Mouse (Mus musculus): ENCODE measurements around the gene Scamp2. TPM values are rescaled to one million over a fixed set of nuclear protein-coding genes. Genes with fewer than 3 reads are reported as not detected.

Scamp2 gene
- polyA plus RNA-seq, 1 experiment from 2014 or later, result 56.0 TPM

- ATAC-seq, result no peak
- no peak overlapping the region for H3K4me2 ChIP-seq (ENCODE audit: low read length)
- WGBS, result 86% methylated on average over 2 of the region's 2 CpGs
These were observed 35.2 kb upstream of the Scamp2 start for GRCm38 (mm10) chr9:57525516-57525915.

GRCm38 (mm10) chr9:57526435-57526834 is 34.3 kb upstream of the Scamp2 start:
- Histone ChIP-seq H3K9ac (replicated peaks; ENCODE audit: low read depth, low read length) (no peak overlapping the region), H3K4me3 (replicated peaks; ENCODE audit: low read length) (no peak overlapping the region), H3K27me3 (replicated peaks; ENCODE audit: control insufficient read depth, insufficient read depth, low read length) (no peaks in the 10 kb centered on the region), H3K27ac (ENCODE audit: low read length) (no peak overlapping the region), H3K4me1 (replicated peaks; ENCODE audit: control insufficient read depth, insufficient read depth, low read length) (peaks cover 24% of the 10 kb centered on the region), H3K9me3 (ENCODE audit: control insufficient read depth, low read length) (no peaks in the 10 kb centered on the region), H3K4me2 (ENCODE audit: low read length) (no peak overlapping the region), H3K36me3 (ENCODE audit: control insufficient read depth, insufficient read depth) (peaks cover 8% of the 10 kb centered on the region; the same call in 1 of the 2 replicates)
- no peak for ATAC-seq

More at GRCm38 (mm10) chr9:57525516-57525915, 35.2 kb upstream of the Scamp2 start:
- Histone ChIP-seq H3K27ac (ENCODE audit: low read length) (no peak overlapping the region), H3K36me3 (ENCODE audit: control insufficient read depth, insufficient read depth) (peaks cover 4% of the 10 kb centered on the region; the same call in 1 of the 2 replicates), H3K9me3 (ENCODE audit: control insufficient read depth, low read length) (no peaks in the 10 kb centered on the region), H3K9ac (replicated peaks; ENCODE audit: low read depth, low read length) (no peak overlapping the region), H3K4me1 (replicated peaks; ENCODE audit: control insufficient read depth, insufficient read depth, low read length) (peaks cover 25% of the 10 kb centered on the region), H3K27me3 (replicated peaks; ENCODE audit: control insufficient read depth, insufficient read depth, low read length) (no peaks in the 10 kb centered on the region), H3K4me3 (replicated peaks; ENCODE audit: low read length) (no peak overlapping the region)

DNA sequence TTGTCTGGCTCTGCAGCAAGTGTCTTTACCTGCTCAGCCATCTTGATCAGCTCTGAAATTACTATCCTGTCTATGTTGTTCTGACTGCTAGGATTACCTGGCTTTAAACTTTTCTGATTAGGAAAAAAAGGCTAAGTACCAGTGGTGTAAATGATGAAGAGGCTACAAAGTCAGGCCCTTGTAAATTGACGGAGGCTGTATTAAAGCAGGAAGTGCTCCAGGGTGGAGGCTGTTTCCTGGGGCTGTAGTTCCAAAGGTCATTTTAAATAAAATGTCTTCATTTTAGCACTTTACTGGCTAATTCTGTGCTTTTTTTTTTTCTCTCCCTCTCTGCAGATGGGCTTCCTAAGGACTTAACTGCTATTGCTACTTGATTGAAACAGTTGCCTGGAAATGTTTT is 28.8 kb upstream of the Scamp2 start:
- no peak for ATAC-seq
- Histone ChIP-seq H3K9me3 (ENCODE audit: control insufficient read depth, low read length) (no peaks in the 10 kb centered on the region), H3K27ac (ENCODE audit: low read length) (no peak overlapping the region), H3K27me3 (replicated peaks; ENCODE audit: control insufficient read depth, insufficient read depth, low read length) (no peaks in the 10 kb centered on the region), H3K9ac (replicated peaks; ENCODE audit: low read depth, low read length) (no peak overlapping the region), H3K4me1 (replicated peaks; ENCODE audit: control insufficient read depth, insufficient read depth, low read length) (peaks cover 7% of the 10 kb centered on the region), H3K36me3 (ENCODE audit: control insufficient read depth, insufficient read depth) (peaks cover 21% of the 10 kb centered on the region), H3K4me3 (replicated peaks; ENCODE audit: low read length) (no peak overlapping the region), H3K4me2 (ENCODE audit: low read length) (no peak overlapping the region)
- 96% methylated on average over 1 of the region's 1 CpGs for WGBS

DNA sequence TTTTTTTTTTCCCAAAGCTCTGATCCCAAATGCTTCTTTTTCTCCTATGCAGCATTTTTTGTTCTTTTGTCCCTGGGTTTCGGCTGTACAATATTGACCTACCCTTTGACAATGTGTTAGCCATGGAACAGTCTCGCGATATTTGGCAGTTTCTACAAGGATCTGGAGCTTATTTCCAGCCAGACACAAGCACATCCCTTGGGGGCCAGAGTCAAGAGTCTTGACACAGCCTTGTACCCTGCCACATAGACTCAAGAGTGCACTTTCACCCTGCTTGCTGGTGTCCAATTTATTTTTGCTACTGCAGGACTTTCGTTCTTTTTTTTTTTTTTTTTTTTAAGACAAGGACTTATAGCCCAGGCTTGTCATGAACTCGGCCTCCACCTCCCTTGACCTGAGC is 24.4 kb upstream of the Scamp2 start:
- H3K36me3 ChIP-seq (ENCODE audit: control insufficient read depth, insufficient read depth), result peaks cover 20% of the 10 kb centered on the region
- H3K4me3 ChIP-seq (replicated peaks; ENCODE audit: low read length), result no peak overlapping the region
- H3K4me2 ChIP-seq (ENCODE audit: low read length), result peak overlapping the region; percentile 84
- H3K9me3 ChIP-seq (ENCODE audit: control insufficient read depth, low read length), result no peaks in the 10 kb centered on the region
- no peaks in the 10 kb centered on the region for H3K27me3 ChIP-seq (replicated peaks; ENCODE audit: control insufficient read depth, insufficient read depth, low read length)
- peaks cover 20% of the 10 kb centered on the region for H3K4me1 ChIP-seq (replicated peaks; ENCODE audit: control insufficient read depth, insufficient read depth, low read length)
- H3K9ac ChIP-seq (replicated peaks; ENCODE audit: low read depth, low read length), result no peak overlapping the region
- no peak overlapping the region for H3K27ac ChIP-seq (ENCODE audit: low read length)
- ATAC-seq, result no peak
- 88% methylated on average over 5 of the region's 5 CpGs for WGBS

DNA sequence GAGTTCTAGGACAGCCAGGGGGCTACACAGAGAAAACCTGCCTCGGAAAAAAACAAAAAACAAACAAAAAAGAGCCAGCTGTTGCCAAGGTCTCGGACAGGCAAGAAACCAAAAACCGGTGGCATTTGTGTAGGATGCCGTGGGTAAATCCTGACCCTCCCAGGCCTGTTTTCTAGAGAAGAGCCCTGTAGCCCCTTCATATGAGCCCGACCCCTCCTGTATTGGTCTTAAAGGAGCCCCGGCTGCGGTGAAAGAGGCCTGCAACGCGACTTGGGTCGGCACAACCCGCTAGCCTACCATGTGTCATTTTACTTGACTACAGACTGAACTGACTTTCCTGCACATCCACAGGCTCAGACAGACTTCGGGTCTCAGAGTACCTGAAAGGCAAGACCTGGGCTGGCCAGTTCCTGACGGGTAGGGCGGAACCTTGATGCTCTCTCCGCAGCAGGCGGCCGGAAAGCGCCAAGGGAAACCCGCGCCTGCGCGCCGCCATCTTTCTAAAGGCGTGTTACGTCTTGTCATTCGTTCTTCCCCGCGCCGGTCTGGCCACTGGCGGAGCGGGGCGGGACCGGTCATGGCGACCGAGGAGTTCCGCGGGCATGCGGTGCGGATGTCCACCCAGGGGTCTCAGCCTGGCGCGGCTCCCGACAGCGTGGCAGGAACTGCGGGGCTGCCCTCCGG is 23.6 kb upstream of the Scamp2 start, which contains the start of gene Fam219b:
Gene Fam219b, plus strand, starts transcription at position 485 of the 684 bp plus-strand sequence.
- peak within 1 kb of the TSS; percentile 78 for H3K4me3 ChIP-seq (replicated peaks; ENCODE audit: low read length)
- WGBS, result under 1% methylated on average over 45 of the region's 45 CpGs
- H3K27me3 ChIP-seq (replicated peaks; ENCODE audit: control insufficient read depth, insufficient read depth, low read length), result no peaks in the 10 kb centered on the region
- H3K4me2 ChIP-seq (ENCODE audit: low read length), result peak within 1 kb of the TSS; percentile 84
- H3K27ac ChIP-seq (ENCODE audit: low read length), result peak within 1 kb of the TSS; percentile 87
- peaks cover 17% of the 10 kb centered on the region for H3K36me3 ChIP-seq (ENCODE audit: control insufficient read depth, insufficient read depth)
- peak within 1 kb of the TSS; percentile 92 for H3K9ac ChIP-seq (replicated peaks; ENCODE audit: low read depth, low read length)
- H3K9me3 ChIP-seq (ENCODE audit: control insufficient read depth, low read length), result no peaks in the 10 kb centered on the region
- ATAC-seq, result peak; percentile 89
- H3K4me1 ChIP-seq (replicated peaks; ENCODE audit: control insufficient read depth, insufficient read depth, low read length), result peaks cover 20% of the 10 kb centered on the region

- peak; percentile 72 for ATAC-seq
- H3K36me3 ChIP-seq (ENCODE audit: control insufficient read depth, insufficient read depth), result peaks cover 13% of the 10 kb centered on the region
- WGBS, result 0% methylated on average over 24 of the region's 24 CpGs
These were observed 23.0 kb upstream of the Scamp2 start for GRCm38 (mm10) chr9:57537728-57538181.

DNA sequence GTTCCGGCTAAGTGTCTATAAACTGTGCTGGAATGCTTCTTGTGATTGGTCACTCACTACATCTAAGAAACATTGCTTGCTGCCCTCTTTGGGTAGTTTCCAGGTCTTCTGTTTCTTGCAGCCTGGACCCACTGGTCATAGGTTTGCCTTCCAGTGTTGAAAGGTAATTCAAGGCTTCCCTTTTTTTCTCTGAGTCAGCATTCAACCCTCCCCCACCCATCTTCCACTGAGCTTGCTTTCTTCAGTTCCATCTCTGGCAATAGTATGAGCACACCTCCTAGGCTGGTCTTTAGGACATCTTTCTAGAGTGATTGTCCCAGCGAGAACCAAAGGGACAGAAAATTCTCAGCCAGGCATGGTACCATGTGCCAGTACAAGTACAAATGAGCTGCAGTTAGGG is 21.2 kb upstream of the Scamp2 start:
- Histone ChIP-seq H3K4me3 (replicated peaks; ENCODE audit: low read length) (no peak overlapping the region), H3K27me3 (replicated peaks; ENCODE audit: control insufficient read depth, insufficient read depth, low read length) (no peaks in the 10 kb centered on the region), H3K9me3 (ENCODE audit: control insufficient read depth, low read length) (no peaks in the 10 kb centered on the region), H3K36me3 (ENCODE audit: control insufficient read depth, insufficient read depth) (peaks cover 12% of the 10 kb centered on the region), H3K27ac (ENCODE audit: low read length) (no peak overlapping the region), H3K4me2 (ENCODE audit: low read length) (no peak overlapping the region), H3K4me1 (replicated peaks; ENCODE audit: control insufficient read depth, insufficient read depth, low read length) (peaks cover 20% of the 10 kb centered on the region), H3K9ac (replicated peaks; ENCODE audit: low read depth, low read length) (no peak overlapping the region)
- WGBS, result 96% methylated on average over 2 of the region's 2 CpGs
- ATAC-seq, result no peak

More at GRCm38 (mm10) chr9:57537728-57538181, 23.0 kb upstream of the Scamp2 start:
- Histone ChIP-seq H3K9me3 (ENCODE audit: control insufficient read depth, low read length) (no peaks in the 10 kb centered on the region), H3K4me1 (replicated peaks; ENCODE audit: control insufficient read depth, insufficient read depth, low read length) (peaks cover 20% of the 10 kb centered on the region), H3K27ac (ENCODE audit: low read length) (peak overlapping the region; percentile 87), H3K4me2 (ENCODE audit: low read length) (peak overlapping the region; percentile 84), H3K9ac (replicated peaks; ENCODE audit: low read depth, low read length) (peak overlapping the region; percentile 92), H3K4me3 (replicated peaks; ENCODE audit: low read length) (peak overlapping the region; percentile 78), H3K27me3 (replicated peaks; ENCODE audit: control insufficient read depth, insufficient read depth, low read length) (no peaks in the 10 kb centered on the region)

- no peak overlapping the region for H3K9ac ChIP-seq (replicated peaks; ENCODE audit: low read depth, low read length)
- no peak overlapping the region for H3K4me2 ChIP-seq (ENCODE audit: low read length)
- H3K4me1 ChIP-seq (replicated peaks; ENCODE audit: control insufficient read depth, insufficient read depth, low read length), result peaks cover 19% of the 10 kb centered on the region
- H3K27me3 ChIP-seq (replicated peaks; ENCODE audit: control insufficient read depth, insufficient read depth, low read length), result no peaks in the 10 kb centered on the region
- H3K9me3 ChIP-seq (ENCODE audit: control insufficient read depth, low read length), result no peaks in the 10 kb centered on the region
- H3K4me3 ChIP-seq (replicated peaks; ENCODE audit: low read length), result no peak overlapping the region
- ATAC-seq, result no peak
- H3K36me3 ChIP-seq (ENCODE audit: control insufficient read depth, insufficient read depth), result peaks cover 16% of the 10 kb centered on the region
- WGBS, result 5% methylated on average over 1 of the region's 1 CpGs
- H3K27ac ChIP-seq (ENCODE audit: low read length), result no peak overlapping the region
These were observed 19.4 kb upstream of the Scamp2 start for GRCm38 (mm10) chr9:57541312-57541711.

DNA sequence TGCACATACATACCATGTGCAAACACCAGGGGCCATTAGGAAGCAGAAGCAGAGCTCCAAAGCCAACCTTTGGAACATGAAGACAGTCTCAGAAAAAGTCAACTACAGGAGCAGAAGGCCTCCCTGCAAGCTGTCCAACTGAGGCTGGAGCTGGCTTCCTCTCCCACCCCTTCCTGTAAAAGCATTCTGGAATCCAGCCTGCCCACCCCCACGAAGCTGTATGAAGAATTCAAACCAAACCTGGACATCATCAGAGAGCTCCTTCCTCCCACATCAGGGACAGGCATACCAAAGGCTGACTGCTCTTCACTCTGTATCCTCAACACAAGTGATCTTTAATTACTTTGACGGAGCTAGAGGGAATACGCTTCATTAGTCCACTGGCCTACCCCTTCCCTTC is 16.8 kb upstream of the Scamp2 start:
- Histone ChIP-seq H3K4me1 (replicated peaks; ENCODE audit: control insufficient read depth, insufficient read depth, low read length) (peaks cover 9% of the 10 kb centered on the region), H3K27ac (ENCODE audit: low read length) (no peak overlapping the region), H3K9ac (replicated peaks; ENCODE audit: low read depth, low read length) (no peak overlapping the region), H3K4me2 (ENCODE audit: low read length) (no peak overlapping the region), H3K27me3 (replicated peaks; ENCODE audit: control insufficient read depth, insufficient read depth, low read length) (no peaks in the 10 kb centered on the region), H3K9me3 (ENCODE audit: control insufficient read depth, low read length) (no peaks in the 10 kb centered on the region), H3K4me3 (replicated peaks; ENCODE audit: low read length) (no peak overlapping the region), H3K36me3 (ENCODE audit: control insufficient read depth, insufficient read depth) (peaks cover 16% of the 10 kb centered on the region)
- WGBS, result 73% methylated on average over 3 of the region's 3 CpGs
- no peak for ATAC-seq

All from forebrain, embryonic 16.5 days (tissue).